Mouse (Mus musculus) E14TG2a.4 (cell line): ENCODE measurements around the gene Tmem235.
A peak's percentile ranks its signal among the peaks of the same experiment; 100 is the strongest.
"Not testable (repeated sequence)": the region's sequence is repeated elsewhere in the genome, so short reads cannot be mapped to it uniquely, and the experiment has no call there.

ENCODE experiments used
- H3K27me3 ChIP-seq: 2 replicates; pipeline ENCODE4 v1.6.1; 2014; ENCODE audit warnings: low read length, control low read depth; ENCODE audit not compliant: insufficient read depth
- H3K36me3 ChIP-seq: 2 replicates; pipeline ENCODE4 v1.6.1; 2014; ENCODE audit warnings: low read length, control low read depth; ENCODE audit not compliant: insufficient read depth
- H3K4me1 ChIP-seq: replicated peaks from 2 replicates; pipeline ENCODE4 v1.6.1; 2014; ENCODE audit warnings: low read depth, low read length, control low read depth
- H3K4me3 ChIP-seq: replicated peaks from 2 replicates; pipeline ENCODE4 v1.5.1; 2014; ENCODE audit warnings: mild to moderate bottlenecking, low read length
- H3K9me3 ChIP-seq: 2 replicates; pipeline ENCODE4 v1.6.1; 2014; ENCODE audit warnings: low read length, control low read depth
- CTCF ChIP-seq: conservative IDR thresholded peaks from 2 replicates; pipeline ENCODE4 v1.5.1; 2014; ENCODE audit warnings: low read length
- NANOG ChIP-seq: IDR thresholded peaks from 2 replicates; pipeline ENCODE4 v1.6.1; 2014; ENCODE audit warnings: borderline replicate concordance, low read length, mixed read lengths
- POU5F1 ChIP-seq: IDR thresholded peaks from 2 replicates; pipeline ENCODE4 v1.6.1; 2014; ENCODE audit warnings: low read length, borderline replicate concordance

The Tmem235 gene

GRCm38 (mm10) chr11:117860601-117861000 lies at the start of gene Tmem235:
TSS of gene Tmem235 (plus strand) at chr11:117860752.
- Histone ChIP-seq H3K27me3 (peaks cover 53% of the 10 kb centered on the region), H3K36me3 (peaks cover 35% of the 10 kb centered on the region), H3K4me3 (peak within 1 kb of the TSS; percentile 67), H3K4me1 (peaks cover 96% of the 10 kb centered on the region), H3K9me3 (peaks cover 10% of the 10 kb centered on the region)
- TF ChIP-seq NANOG (no peak), CTCF (no peak), POU5F1 (no peak)

GRCm38 (mm10) chr11:117813867-117814266 lies 46.7 kb upstream of the Tmem235 start:
- peaks cover 75% of the 10 kb centered on the region for H3K36me3 ChIP-seq
- peaks cover 87% of the 10 kb centered on the region for H3K4me1 ChIP-seq
- no peaks in the 10 kb centered on the region for H3K9me3 ChIP-seq
- H3K4me3 ChIP-seq = no peak overlapping the region
- no peak for TF ChIP-seq NANOG
- TF ChIP-seq CTCF = no peak
- TF ChIP-seq POU5F1 = no peak
- no peaks in the 10 kb centered on the region for H3K27me3 ChIP-seq

- Histone ChIP-seq H3K9me3 (no peaks in the 10 kb centered on the region), H3K4me1 (peaks cover 92% of the 10 kb centered on the region), H3K27me3 (no peaks in the 10 kb centered on the region), H3K36me3 (peaks cover 85% of the 10 kb centered on the region), H3K4me3 (no peak overlapping the region)
- TF ChIP-seq CTCF (no peak), POU5F1 (no peak), NANOG (no peak)
Observed at GRCm38 (mm10) chr11:117814704-117815366, 45.7 kb upstream of the Tmem235 start.

DNA sequence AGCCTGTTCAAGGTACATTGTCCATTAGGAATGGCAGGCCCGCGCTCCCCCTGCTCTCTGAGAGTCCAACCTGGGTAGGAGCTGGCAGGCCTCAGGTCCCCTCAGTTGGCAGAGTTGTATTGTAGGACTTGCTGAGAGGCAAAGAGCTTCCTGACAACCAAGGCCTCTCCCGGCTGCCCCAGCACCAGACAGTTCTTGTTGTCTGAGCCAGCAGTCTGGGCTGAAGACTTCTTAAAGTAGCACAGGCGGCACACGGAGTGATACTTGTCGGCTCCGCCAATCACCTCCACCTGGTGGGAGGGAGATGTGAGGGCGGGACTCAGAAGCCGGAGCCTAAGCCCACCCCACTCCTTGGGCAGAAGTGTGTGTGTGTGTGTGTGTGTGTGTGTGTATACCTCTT lies 44.7 kb upstream of the Tmem235 start:
- not testable (repeated sequence) for H3K9me3 ChIP-seq, H3K4me3 ChIP-seq, H3K27me3 ChIP-seq
- H3K36me3 ChIP-seq = peaks cover 95% of the 10 kb centered on the region
- peaks cover 92% of the 10 kb centered on the region for H3K4me1 ChIP-seq

DNA sequence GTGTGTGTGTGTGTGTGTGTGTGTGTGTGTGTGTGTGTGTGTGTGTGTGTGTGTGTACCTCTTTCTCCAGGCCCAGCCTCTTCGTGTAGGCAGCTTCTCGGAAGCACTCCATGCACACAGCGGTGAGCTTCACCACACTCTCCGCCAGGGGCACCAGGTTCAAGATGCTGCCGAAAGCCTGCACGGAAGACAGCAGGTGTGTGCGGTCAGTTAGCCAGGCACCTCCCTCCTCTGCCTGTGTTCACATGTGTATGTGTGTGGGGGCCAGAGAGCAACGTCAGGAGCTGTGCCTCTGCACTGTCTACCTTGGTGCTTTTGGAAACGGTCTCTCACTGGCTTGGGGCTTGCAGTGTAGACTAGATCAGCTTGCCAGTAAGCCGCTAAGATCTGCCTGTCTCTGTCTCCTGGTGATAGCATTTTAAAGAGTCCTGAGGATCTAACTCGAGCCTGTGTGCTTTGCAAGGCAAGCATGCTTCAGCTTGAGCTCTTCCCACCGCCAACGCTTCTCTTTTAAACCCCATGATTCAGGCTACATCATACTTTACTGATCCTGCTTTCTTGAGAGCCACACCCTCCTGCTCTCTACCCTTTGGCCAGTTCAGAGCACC lies 44.1 kb upstream of the Tmem235 start:
- no peaks in the 10 kb centered on the region for H3K9me3 ChIP-seq
- peaks cover 90% of the 10 kb centered on the region for H3K4me1 ChIP-seq
- peaks cover 97% of the 10 kb centered on the region for H3K36me3 ChIP-seq
- no peaks in the 10 kb centered on the region for H3K27me3 ChIP-seq
- TF ChIP-seq POU5F1 (no peak), CTCF (no peak), NANOG (no peak)
- no peak overlapping the region; the same call in 1 of the 2 replicates for H3K4me3 ChIP-seq

DNA sequence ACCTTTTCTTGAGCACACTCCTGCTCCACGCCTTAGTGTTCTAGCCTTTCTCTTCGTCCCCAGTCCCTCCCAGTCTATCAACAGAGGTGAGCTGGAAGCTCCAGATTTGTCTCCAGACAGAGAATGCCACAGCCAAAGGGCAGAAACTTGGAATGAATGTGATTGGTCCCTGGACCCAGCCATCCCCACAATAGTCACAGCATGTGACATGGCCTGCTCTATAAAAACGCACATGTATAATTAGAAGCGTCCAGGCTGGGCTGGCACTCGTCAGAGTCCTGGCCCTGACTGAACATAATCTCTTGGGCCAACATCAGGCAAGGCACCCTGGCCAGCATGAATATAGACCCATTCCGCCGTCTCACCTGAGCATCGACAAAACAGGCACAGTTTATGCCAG lies 41.5 kb upstream of the Tmem235 start:
- Histone ChIP-seq H3K27me3 (no peaks in the 10 kb centered on the region), H3K4me3 (no peak overlapping the region), H3K9me3 (no peaks in the 10 kb centered on the region), H3K4me1 (peaks cover 91% of the 10 kb centered on the region), H3K36me3 (peaks cover 98% of the 10 kb centered on the region)
- TF ChIP-seq NANOG = no peak
- no peak for TF ChIP-seq POU5F1
- TF ChIP-seq CTCF = no peak

- no peaks in the 10 kb centered on the region for H3K27me3 ChIP-seq
- no peak for TF ChIP-seq CTCF
- TF ChIP-seq POU5F1 = no peak
- TF ChIP-seq NANOG = no peak
- H3K9me3 ChIP-seq = no peaks in the 10 kb centered on the region
- H3K36me3 ChIP-seq = peaks cover 91% of the 10 kb centered on the region
- no peak overlapping the region for H3K4me3 ChIP-seq
- peaks cover 89% of the 10 kb centered on the region for H3K4me1 ChIP-seq
Observed at GRCm38 (mm10) chr11:117820173-117820572, 40.4 kb upstream of the Tmem235 start.

DNA sequence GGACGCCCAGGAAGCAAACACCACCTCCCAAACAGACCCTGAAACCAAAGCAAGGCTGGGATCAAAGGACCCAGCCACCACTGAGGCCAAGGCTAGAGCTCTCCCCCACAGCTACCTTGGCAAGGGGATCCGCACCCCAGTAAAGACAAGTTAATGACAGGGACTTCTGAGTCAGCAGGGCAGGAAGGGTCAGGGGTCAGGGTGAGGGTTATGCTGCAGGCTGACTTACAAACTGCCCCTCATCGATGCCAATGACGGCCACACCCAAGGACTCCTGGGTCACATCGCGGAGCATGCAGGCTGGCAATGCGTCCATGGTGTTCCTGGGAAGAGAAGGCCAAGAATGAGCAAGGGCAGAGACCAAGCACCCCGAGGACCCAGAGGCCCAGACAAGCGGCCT lies 38.7 kb upstream of the Tmem235 start:
- Histone ChIP-seq H3K4me1 (peaks cover 89% of the 10 kb centered on the region), H3K4me3 (no peak overlapping the region), H3K27me3 (no peaks in the 10 kb centered on the region), H3K36me3 (peaks cover 76% of the 10 kb centered on the region), H3K9me3 (no peaks in the 10 kb centered on the region)
- TF ChIP-seq CTCF (no peak), POU5F1 (no peak), NANOG (no peak)

DNA sequence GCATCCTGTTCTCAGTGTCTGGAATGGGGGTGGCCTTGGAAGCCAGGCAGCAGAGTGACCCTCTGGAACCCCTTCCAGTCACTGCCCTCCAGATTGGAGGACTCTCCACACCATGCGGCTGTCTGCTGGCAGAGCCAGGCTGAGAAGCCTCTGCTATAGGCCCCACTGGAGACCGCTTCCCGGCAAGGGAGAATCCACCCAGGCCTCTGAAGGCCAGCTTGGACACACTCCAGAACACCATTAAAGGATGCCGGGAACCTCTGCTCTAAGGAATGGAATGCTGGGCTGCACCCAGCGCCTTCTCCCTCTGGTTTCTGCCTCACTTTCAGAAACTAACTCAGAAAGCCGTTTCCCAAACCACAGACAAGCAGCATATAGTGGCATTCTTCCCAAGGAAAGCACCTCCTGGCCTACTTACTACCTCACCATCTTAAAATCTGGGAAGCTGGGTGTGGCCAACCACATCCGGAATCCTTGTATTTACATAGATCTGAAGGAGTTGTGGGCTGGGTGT lies 37.8 kb upstream of the Tmem235 start:
- H3K4me3 ChIP-seq = peak overlapping the region; percentile 46
- H3K27me3 ChIP-seq = no peaks in the 10 kb centered on the region
- H3K4me1 ChIP-seq = peaks cover 89% of the 10 kb centered on the region
- H3K9me3 ChIP-seq = no peaks in the 10 kb centered on the region
- TF ChIP-seq CTCF (no peak), POU5F1 (no peak), NANOG (no peak)
- peaks cover 67% of the 10 kb centered on the region for H3K36me3 ChIP-seq
